Mouse (Mus musculus): ENCODE measurements around the gene Tgm5. TPM values are rescaled to one million over a fixed set of nuclear protein-coding genes. Genes with fewer than 3 reads are reported as not detected.

The Tgm5 gene
- total RNA-seq, 2 experiments from 2014 or later = not detected

Other genes with a start within 250 kb of the Tgm5 start
- 10 to 100 TPM; 10.5 to 14.2 TPM for gene Cdan1, start 235.7 kb downstream of the Tgm5 start, total RNA-seq (2021)
- 10 to 100 TPM; 10.7 to 12.5 TPM for gene Ttbk2, start 235.2 kb downstream of the Tgm5 start, total RNA-seq (2021)
- 10 to 100 TPM; 22.6 to 23.5 TPM for gene Ubr1, start 115.1 kb downstream of the Tgm5 start, total RNA-seq (2021)
- gene Tmem62, start 108.8 kb downstream of the Tgm5 start, total RNA-seq (2021) = 1 to 10 TPM; 4.4 to 4.9 TPM
- 10 to 100 TPM; 29.9 to 33.8 TPM for gene Ccndbp1, start 77.4 kb downstream of the Tgm5 start, total RNA-seq (2021)
- gene Epb42, start 48.8 kb downstream of the Tgm5 start, total RNA-seq (2021) = under 1 TPM; 0.11 to 0.46 TPM
- not detected for gene Tgm7, start 24.0 kb upstream of the Tgm5 start, total RNA-seq (2021)
- gene Adal, start 54.6 kb upstream of the Tgm5 start, total RNA-seq (2021) = 1 to 10 TPM; 7.8 to 8.3 TPM
- gene Lcmt2, start 54.8 kb upstream of the Tgm5 start, total RNA-seq (2021) = 10 to 100 TPM in 1 of 2 experiments, 1 to 10 TPM in 1; 8.9 to 11.7 TPM
- 10 to 100 TPM; 15.7 to 16.3 TPM for gene Tubgcp4, start 84.8 kb upstream of the Tgm5 start, total RNA-seq (2021)
- gene Zscan29, start 85.3 kb upstream of the Tgm5 start, total RNA-seq (2021) = 1 to 10 TPM; 6.7 to 6.9 TPM
- 10 to 100 TPM; 32.8 to 34.7 TPM for gene Trp53bp1, start 185.6 kb upstream of the Tgm5 start, total RNA-seq (2021)
- 1 to 10 TPM; 3.9 to 4.4 TPM for gene Map1a, start 203.8 kb upstream of the Tgm5 start, total RNA-seq (2021)

Measured in heart, postnatal 36 days (tissue).